Mouse (Mus musculus) forebrain, embryonic 15.5 days (tissue): ENCODE results near the gene Nell1. TPM values are rescaled to one million over a fixed set of nuclear protein-coding genes. Genes with fewer than 3 reads are reported as not detected.
A peak's percentile ranks its signal among the peaks of the same experiment; 100 is the strongest.

Experiments used
- ATAC-seq: fragments of 200-750 bp; cut with Nextera tagmentation; replicated peaks from 2 replicates; pipeline ENCODE4 v1.8.0; 2017; ENCODE audit warnings: mild to moderate bottlenecking, moderate TSS enrichment, moderate library complexity
- H3K27ac ChIP-seq: fragments of 300-500 bp; sonication (generic); replicated peaks from 2 replicates; pipeline ENCODE4 v1.5.1; 2015; ENCODE audit warnings: mild to moderate bottlenecking, inconsistent platforms
- H3K27me3 ChIP-seq: fragments of 300-500 bp; sonication (generic); 2 replicates; pipeline ENCODE4 v1.6.1; 2015; ENCODE audit warnings: inconsistent platforms
- H3K36me3 ChIP-seq: fragments of 300-500 bp; sonication (generic); 2 replicates; pipeline ENCODE4 v1.6.1; 2015; ENCODE audit warnings: mild to moderate bottlenecking, inconsistent platforms
- H3K4me1 ChIP-seq: fragments of 300-500 bp; sonication (generic); 2 replicates; pipeline ENCODE4 v1.6.1; 2015; ENCODE audit warnings: inconsistent platforms
- H3K4me2 ChIP-seq: fragments of 300-500 bp; sonication (generic); replicated peaks from 2 replicates; pipeline ENCODE4 v1.6.1; 2015; ENCODE audit warnings: mild to moderate bottlenecking, inconsistent platforms
- H3K4me3 ChIP-seq: fragments of 300-500 bp; sonication (generic); 2 replicates; pipeline ENCODE4 v1.5.1; 2015; ENCODE audit warnings: mild to moderate bottlenecking, inconsistent platforms
- H3K9ac ChIP-seq: fragments of 300-500 bp; sonication (generic); replicated peaks from 2 replicates; pipeline ENCODE4 v1.6.1; 2015; ENCODE audit warnings: mild to moderate bottlenecking, inconsistent platforms
- H3K9me3 ChIP-seq: fragments of 300-500 bp; sonication (generic); 2 replicates; pipeline ENCODE4 v1.6.1; 2016; ENCODE audit warnings: inconsistent platforms
- WGBS: fragments of 180-500 bp; shearing (Covaris S2); methylation state at CpG from one replicate; pipeline ENCODE4 v1.1.7; 2015; ENCODE audit warnings: mixed read lengths; 5-methylcytosine and 5-hydroxymethylcytosine counted together
- polyA plus RNA-seq: library from polyadenylated mRNA; unstranded; fragments of >200 nt; fragmentation: Nextera tagmentation; extraction: Ambion mirVana; gene quantifications from 2 replicates; pipeline ENCODE4 v1.2.1, GENCODE M21; 2015

The Nell1 gene
- polyA plus RNA-seq, 1 experiment from 2014 or later = 10.3 TPM

DNA sequence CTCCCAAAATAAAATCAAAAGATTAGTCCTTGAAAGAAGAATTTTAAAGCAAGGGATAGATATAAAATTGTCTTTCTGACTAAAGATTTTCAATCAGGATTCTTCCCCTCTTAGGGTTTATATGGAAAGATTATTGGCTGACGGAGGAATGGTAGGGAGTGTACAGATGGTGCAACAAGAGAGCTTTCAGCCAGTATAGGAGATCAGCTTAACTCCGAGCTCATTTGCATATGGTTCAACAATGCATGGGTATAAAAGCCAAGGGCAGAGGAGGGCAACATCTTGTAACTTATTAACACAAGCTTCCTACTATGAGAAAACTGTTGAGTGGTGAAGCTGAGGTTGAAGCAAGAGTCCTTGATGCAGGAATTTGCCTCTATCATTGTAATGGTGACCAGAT lies 658.5 kb downstream of the Nell1 start:
- Histone ChIP-seq H3K36me3 (no peaks in the 10 kb centered on the region), H3K4me2 (no peak overlapping the region), H3K27ac (no peak overlapping the region), H3K27me3 (no peaks in the 10 kb centered on the region), H3K4me1 (no peaks in the 10 kb centered on the region), H3K9me3 (no peaks in the 10 kb centered on the region), H3K4me3 (no peak overlapping the region), H3K9ac (no peak overlapping the region)
- 46% methylated on average over 2 of the region's 2 CpGs for WGBS
- ATAC-seq = 0 out of 2 replicates have a peak, but pooled peaks have one; percentile 43

DNA sequence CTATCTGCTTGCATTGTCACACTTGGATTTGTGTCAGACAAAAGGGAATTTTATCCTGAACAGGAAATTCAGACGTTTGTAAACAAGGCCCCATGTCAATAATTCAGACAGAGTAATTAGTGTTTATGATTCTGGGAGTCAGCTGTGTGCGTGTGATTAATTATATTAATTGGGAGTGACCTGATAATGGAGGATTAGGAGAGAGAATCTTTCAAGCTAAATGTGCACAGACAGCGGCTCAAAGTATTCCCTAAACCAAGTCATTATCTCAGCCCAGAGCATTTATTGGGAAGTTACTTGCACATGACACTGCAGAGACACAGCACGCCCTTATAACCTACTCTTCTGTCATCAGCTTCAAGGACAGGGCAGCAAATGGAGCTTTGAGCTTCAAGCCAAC lies 697.6 kb downstream of the Nell1 start:
- WGBS = 34% methylated on average over 4 of the region's 4 CpGs
- no peak overlapping the region for H3K9ac ChIP-seq

DNA sequence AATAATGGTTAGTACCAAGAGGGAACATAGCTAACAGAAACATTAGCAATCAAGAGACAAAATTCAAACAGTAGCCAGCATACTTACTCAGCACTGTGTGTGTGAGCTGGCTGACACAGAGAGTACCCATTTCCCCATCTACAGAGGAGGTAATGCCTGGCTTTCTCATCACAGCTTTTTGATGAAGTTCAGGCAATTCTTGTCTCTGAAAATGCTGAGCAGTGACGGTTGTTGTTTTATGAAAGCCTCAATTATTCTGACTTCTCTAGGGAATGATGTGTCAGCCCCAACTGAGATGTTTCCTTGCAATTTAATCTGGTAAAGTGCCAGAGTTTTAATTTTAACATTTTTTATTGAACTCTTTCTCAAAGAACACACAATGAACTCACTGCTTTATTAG lies 700.8 kb downstream of the Nell1 start:
- Histone ChIP-seq H3K4me1 (no peaks in the 10 kb centered on the region), H3K9me3 (no peaks in the 10 kb centered on the region), H3K27ac (no peak overlapping the region), H3K36me3 (no peaks in the 10 kb centered on the region), H3K4me3 (no peak overlapping the region), H3K9ac (no peak overlapping the region), H3K4me2 (no peak overlapping the region), H3K27me3 (no peaks in the 10 kb centered on the region)
- ATAC-seq = no peak
- 49% methylated on average over 1 of the region's 1 CpGs for WGBS

More for the DNA sequence above, 697.6 kb downstream of the Nell1 start:
- H3K27me3 ChIP-seq = no peaks in the 10 kb centered on the region
- H3K27ac ChIP-seq = no peak overlapping the region
- no peaks in the 10 kb centered on the region for H3K4me1 ChIP-seq
- ATAC-seq = no peak
- H3K4me3 ChIP-seq = no peak overlapping the region
- no peaks in the 10 kb centered on the region for H3K9me3 ChIP-seq
- H3K4me2 ChIP-seq = no peak overlapping the region
- H3K36me3 ChIP-seq = no peaks in the 10 kb centered on the region

DNA sequence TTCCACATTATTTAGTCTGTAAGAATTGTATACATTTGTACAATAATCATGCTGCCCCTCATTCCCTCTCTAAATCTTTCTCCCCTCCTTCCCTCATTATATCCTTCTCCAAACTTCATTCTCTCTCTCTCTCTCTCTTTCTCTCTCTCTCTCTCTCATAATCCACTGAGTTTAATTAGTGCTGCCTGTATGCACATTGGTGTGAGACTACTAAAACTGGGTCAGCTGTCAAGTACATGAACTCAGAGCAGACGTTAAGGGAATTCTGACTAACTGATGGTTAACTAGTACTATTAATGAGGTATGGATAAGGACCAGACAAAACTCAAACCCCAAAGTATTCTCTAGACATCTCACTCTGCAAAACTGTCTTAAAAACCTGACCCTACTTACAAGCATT lies 702.8 kb downstream of the Nell1 start:
- 45% methylated on average over 1 of the region's 1 CpGs for whole genome bisulfite sequencing

DNA sequence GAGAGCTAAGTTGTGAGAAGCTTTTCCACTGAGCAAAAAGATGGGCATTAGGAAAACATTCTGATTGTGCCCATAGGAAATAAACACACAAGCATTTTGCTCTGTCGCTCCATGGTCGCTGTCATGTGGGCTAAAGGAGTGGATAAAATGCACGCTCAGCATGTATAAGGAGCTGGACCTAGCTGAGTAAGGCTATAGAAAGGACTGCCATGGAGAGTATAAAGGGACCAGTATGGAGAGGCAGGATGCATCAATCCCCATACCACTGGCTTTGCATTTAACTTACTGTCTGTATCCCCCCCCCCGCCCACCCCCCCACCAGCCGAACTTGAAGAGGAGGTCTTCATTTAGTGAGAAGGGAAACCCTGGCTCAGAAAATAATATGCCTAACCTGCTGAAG lies 711.7 kb downstream of the Nell1 start:
- Histone ChIP-seq H3K4me2 (no peak overlapping the region), H3K27ac (no peak overlapping the region), H3K9me3 (no peaks in the 10 kb centered on the region), H3K27me3 (no peaks in the 10 kb centered on the region), H3K4me3 (no peak overlapping the region), H3K4me1 (no peaks in the 10 kb centered on the region), H3K9ac (no peak overlapping the region), H3K36me3 (no peaks in the 10 kb centered on the region)
- ATAC-seq = no peak
- 81% methylated on average over 5 of the region's 5 CpGs for WGBS

More for the DNA sequence above, 702.8 kb downstream of the Nell1 start:
- Histone ChIP-seq H3K36me3 (no peaks in the 10 kb centered on the region), H3K4me1 (no peaks in the 10 kb centered on the region), H3K27me3 (no peaks in the 10 kb centered on the region), H3K4me2 (no peak overlapping the region), H3K27ac (no peak overlapping the region), H3K9ac (no peak overlapping the region), H3K4me3 (no peak overlapping the region), H3K9me3 (no peaks in the 10 kb centered on the region)
- ATAC-seq = no peak

DNA sequence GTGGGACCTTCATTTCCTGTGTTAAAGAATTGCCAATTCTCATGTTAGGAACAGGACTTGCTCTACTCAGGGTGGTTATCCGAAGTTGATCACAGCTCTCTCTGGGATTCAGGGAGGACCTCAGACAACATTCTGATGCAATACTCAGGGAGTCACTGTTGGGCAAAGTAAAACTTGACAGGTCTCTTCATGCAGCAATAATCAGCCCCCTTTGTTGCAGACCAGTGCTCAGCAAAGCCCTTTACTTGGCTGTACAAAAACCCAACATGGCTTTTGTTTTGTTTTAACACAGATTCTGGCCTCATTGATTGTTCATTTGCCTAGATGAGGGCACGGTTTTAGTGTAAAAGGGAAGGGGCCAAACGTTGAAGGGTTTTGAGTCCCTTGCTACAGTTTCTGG lies 750.5 kb downstream of the Nell1 start:
- Histone ChIP-seq H3K9ac (no peak overlapping the region), H3K27ac (no peak overlapping the region), H3K27me3 (no peaks in the 10 kb centered on the region), H3K4me2 (no peak overlapping the region), H3K36me3 (no peaks in the 10 kb centered on the region), H3K4me3 (no peak overlapping the region), H3K9me3 (no peaks in the 10 kb centered on the region), H3K4me1 (no peaks in the 10 kb centered on the region)
- no peak for ATAC-seq
- WGBS = 9% methylated on average over 3 of the region's 3 CpGs

DNA sequence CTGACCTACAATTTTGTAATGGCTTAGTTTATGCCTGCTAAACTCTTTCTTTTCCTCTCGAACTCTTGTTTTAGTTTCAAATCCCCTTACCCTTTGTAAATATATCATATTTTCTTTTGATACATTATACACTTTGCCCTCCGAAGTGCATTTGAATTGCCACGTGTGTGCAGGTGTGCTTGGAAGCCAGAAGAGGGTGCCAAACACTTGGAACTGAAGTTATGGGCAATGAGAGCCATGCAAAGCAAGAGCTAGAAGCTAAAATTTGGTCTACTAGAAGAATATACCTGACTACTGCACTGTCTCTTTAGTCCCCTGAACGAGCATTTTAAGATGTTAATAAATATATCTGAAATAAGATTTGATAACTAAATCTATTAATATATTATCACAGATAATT lies 756.3 kb downstream of the Nell1 start:
- 55% methylated on average over 4 of the region's 4 CpGs for WGBS
- Histone ChIP-seq H3K4me1 (no peaks in the 10 kb centered on the region), H3K27ac (no peak overlapping the region), H3K27me3 (no peaks in the 10 kb centered on the region), H3K4me2 (no peak overlapping the region), H3K36me3 (no peaks in the 10 kb centered on the region), H3K9ac (no peak overlapping the region), H3K4me3 (no peak overlapping the region), H3K9me3 (no peaks in the 10 kb centered on the region)
- no peak for ATAC-seq

DNA sequence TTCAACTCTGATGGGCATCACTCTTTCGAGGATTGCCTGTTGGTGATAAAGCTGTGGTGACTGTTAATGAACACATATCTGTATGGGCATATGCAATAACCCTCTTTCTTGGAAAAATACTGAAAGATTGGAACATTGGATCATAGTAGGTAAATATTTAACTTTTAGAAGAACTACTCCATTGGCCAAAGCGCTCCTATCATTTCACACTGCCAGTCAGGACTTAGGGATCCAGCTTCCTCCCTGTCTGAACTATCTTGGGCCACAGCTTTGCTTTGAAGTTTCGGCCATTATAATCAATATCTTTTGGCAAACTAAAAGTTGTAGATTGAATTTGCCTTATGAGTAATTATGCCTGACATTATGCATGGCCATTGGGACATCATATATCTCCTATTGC lies 780.9 kb downstream of the Nell1 start:
- no peak for ATAC-seq
- Histone ChIP-seq H3K4me2 (no peak overlapping the region), H3K4me3 (no peak overlapping the region), H3K9me3 (no peaks in the 10 kb centered on the region), H3K9ac (no peak overlapping the region), H3K4me1 (no peaks in the 10 kb centered on the region), H3K36me3 (no peaks in the 10 kb centered on the region), H3K27me3 (no peaks in the 10 kb centered on the region), H3K27ac (no peak overlapping the region)
- WGBS = 87% methylated on average over 3 of the region's 3 CpGs

DNA sequence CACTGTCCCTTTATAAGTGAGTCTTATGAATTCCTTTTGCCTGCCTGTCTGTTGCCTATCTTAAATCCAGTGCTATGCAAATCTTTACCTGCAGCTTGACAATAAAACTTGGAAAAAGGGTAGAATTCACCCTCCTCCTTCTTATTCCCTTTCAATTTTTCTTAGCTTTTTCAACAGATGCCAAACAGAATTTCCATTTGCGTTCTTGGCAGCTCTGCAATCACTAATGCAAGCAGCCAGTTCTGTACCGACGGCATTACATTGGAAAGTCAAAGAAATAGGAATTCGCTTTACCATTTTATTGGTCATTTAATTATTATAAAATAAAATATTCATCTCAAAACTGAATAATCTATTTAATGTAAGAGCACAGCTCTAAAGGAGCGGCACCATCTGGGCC lies 781.7 kb downstream of the Nell1 start:
- WGBS = 64% methylated on average over 5 of the region's 5 CpGs
- H3K9me3 ChIP-seq = no peaks in the 10 kb centered on the region
- no peak for ATAC-seq
- H3K4me2 ChIP-seq = no peak overlapping the region
- no peaks in the 10 kb centered on the region for H3K36me3 ChIP-seq
- no peak overlapping the region for H3K4me3 ChIP-seq
- no peak overlapping the region for H3K9ac ChIP-seq
- no peaks in the 10 kb centered on the region for H3K27me3 ChIP-seq
- H3K4me1 ChIP-seq = no peaks in the 10 kb centered on the region
- no peak overlapping the region for H3K27ac ChIP-seq

DNA sequence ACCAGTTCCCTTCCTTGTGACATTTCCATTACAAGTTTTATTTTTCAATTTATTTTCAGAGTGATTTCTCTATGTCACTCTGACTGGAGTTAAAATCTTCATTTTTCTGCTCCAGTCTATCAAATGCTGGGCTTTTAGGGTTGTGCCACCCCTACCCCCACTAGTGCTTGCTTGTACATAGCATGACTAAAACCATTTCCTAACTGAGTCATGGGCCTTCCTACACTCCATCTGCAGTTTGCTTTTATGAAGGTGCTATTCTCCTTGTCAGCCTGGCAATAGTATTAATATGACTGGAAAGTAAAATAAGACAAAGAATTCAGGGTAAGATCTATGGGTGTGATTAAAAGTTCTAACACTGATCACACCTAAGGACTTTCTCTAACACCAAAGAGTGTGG lies 798.9 kb downstream of the Nell1 start:
- Histone ChIP-seq H3K9me3 (no peaks in the 10 kb centered on the region), H3K4me1 (no peaks in the 10 kb centered on the region), H3K36me3 (no peaks in the 10 kb centered on the region), H3K4me3 (no peak overlapping the region), H3K27ac (no peak overlapping the region), H3K27me3 (no peaks in the 10 kb centered on the region), H3K4me2 (no peak overlapping the region), H3K9ac (no peak overlapping the region)
- ATAC-seq = no peak

DNA sequence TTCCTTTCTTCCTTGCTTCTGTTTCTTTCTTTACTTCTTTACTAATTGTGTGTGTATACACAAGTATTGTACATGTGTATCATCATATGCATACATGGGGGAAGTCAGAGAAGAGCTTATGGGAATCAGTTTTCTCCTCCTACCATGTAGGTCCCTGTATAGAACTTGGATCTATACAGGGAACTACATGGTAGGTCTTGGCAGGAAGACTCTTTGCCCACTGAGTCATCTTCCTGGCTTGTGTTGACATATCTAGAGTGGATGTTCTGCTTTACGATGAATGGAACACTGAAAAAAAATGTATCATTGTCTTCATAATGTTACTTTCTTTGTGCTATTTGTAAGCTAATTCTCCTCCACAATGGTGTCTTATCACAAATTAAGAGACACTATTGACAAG lies 806.4 kb downstream of the Nell1 start:
- no peak for ATAC-seq
- Histone ChIP-seq H3K36me3 (no peaks in the 10 kb centered on the region), H3K9me3 (no peaks in the 10 kb centered on the region), H3K27me3 (no peaks in the 10 kb centered on the region), H3K4me2 (no peak overlapping the region), H3K9ac (no peak overlapping the region), H3K27ac (no peak overlapping the region), H3K4me3 (no peak overlapping the region), H3K4me1 (no peaks in the 10 kb centered on the region)
- WGBS = 90% methylated on average over 1 of the region's 1 CpGs

DNA sequence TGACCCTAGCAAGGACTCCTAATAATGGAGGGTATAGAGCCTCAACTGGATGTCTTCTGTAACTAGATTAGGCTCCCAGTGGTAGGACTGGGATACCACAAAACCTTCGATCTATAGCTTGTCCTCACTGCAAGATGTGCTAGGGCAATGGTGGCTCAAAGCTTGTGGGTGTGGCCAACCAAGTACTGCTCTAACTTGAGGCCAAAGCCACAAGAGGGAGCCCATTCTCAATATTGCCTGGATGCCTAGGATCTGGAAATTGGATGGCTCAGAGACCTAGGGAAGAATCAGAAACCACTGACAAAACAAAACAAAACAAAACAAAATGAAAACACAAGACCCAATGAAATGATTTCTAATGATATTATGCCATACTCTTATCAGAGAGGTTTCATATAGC lies 809.0 kb downstream of the Nell1 start:
- Histone ChIP-seq H3K9me3 (no peaks in the 10 kb centered on the region), H3K27me3 (no peaks in the 10 kb centered on the region), H3K36me3 (no peaks in the 10 kb centered on the region), H3K9ac (no peak overlapping the region), H3K4me2 (no peak overlapping the region), H3K4me3 (no peak overlapping the region), H3K27ac (no peak overlapping the region), H3K4me1 (no peaks in the 10 kb centered on the region)
- WGBS = 65% methylated on average over 1 of the region's 1 CpGs
- no peak for ATAC-seq

DNA sequence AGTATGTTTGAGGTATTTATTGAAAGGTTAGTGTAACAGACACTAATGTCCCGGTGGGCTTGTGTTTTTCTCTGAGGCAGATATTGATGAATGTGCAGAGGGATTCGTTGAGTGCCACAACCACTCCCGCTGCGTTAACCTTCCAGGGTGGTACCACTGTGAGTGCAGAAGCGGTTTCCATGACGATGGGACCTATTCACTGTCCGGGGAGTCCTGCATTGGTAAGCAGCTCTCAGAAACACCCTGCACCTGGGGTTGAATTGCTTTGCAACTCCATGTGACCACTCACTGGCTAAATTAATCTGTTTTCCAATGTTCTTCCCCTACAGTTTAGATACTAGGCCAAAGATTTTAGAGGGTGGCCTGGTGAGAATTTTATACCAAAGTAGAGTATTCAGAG lies 851.5 kb downstream of the Nell1 start:
- Histone ChIP-seq H3K9me3 (no peaks in the 10 kb centered on the region), H3K4me3 (no peak overlapping the region), H3K36me3 (no peaks in the 10 kb centered on the region), H3K4me2 (no peak overlapping the region), H3K9ac (no peak overlapping the region), H3K27ac (no peak overlapping the region), H3K27me3 (no peaks in the 10 kb centered on the region), H3K4me1 (no peaks in the 10 kb centered on the region)
- 10% methylated on average over 7 of the region's 7 CpGs for WGBS
- ATAC-seq = peak; percentile 66; the same call in 1 of the 2 replicates
